12 mouse cellular contexts compared by ENCODE assay signal in genomic region chr9:97214806-97215205, GRCm38 (mm10).
DNase-seq lines count a peak whose midpoint lies in the region; ATAC-seq and TF ChIP-seq lines count a peak whose summit lies in the region.
"Had no signal": no experiment of that assay in that cellular context is flagged by ENCODE, and none has a peak within 500 bp of the region (broad histone marks: within the 10 kb centered on the region; RNA-seq: fewer than 3 reads in every experiment).

No protein-coding gene starts in this region.

- no peaks in the 10 kb centered on the region for H3K27me3 ChIP-seq in cerebellum, adult 2 months (ENCODE audit: control insufficient read depth, insufficient read depth, low read length)
- no peaks in the 10 kb centered on the region for H3K27me3 ChIP-seq in kidney, embryonic 14.5 days (ENCODE audit: control insufficient read depth, insufficient read depth, low read length)
- no peaks in the 10 kb centered on the region for H3K27me3 ChIP-seq in neural tube, embryonic 15.5 days (replicated peaks)
- H3K27me3 ChIP-seq: midbrain, embryonic 13.5 days had no signal

- H3K27ac ChIP-seq in cerebellum, adult 2 months (ENCODE audit: insufficient read depth, low read length), result no peak overlapping the region
- H3K27ac ChIP-seq in kidney, embryonic 14.5 days (ENCODE audit: low read depth, low read length), result no peak overlapping the region
- no peak overlapping the region for H3K27ac ChIP-seq in neural tube, embryonic 15.5 days (replicated peaks)
- H3K27ac ChIP-seq: midbrain, embryonic 13.5 days had no signal

- 31% methylated on average over 2 of the region's 2 CpGs for WGBS in cerebellum, adult 2 months
- 37% methylated on average over 2 of the region's 2 CpGs for WGBS in kidney, embryonic 14.5 days
- WGBS in neural tube, embryonic 15.5 days, result 37% methylated on average over 2 of the region's 2 CpGs

- H3K9ac ChIP-seq in kidney, embryonic 14.5 days (ENCODE audit: low read depth, low read length), result no peak overlapping the region
- no peak overlapping the region for H3K9ac ChIP-seq in neural tube, embryonic 15.5 days (replicated peaks)
- H3K9ac ChIP-seq: midbrain, embryonic 13.5 days had no signal

- H3K9me3 ChIP-seq in kidney, embryonic 14.5 days (ENCODE audit: control insufficient read depth, low read length), result no peaks in the 10 kb centered on the region
- H3K9me3 ChIP-seq in neural tube, embryonic 15.5 days (replicated peaks), result no peaks in the 10 kb centered on the region
- H3K9me3 ChIP-seq: midbrain, embryonic 13.5 days had no signal

- ATAC-seq in cerebellum, adult (ENCODE audit: insufficient number of reproducible peaks, low FRiP score, low TSS enrichment), result no peak
- no peak for ATAC-seq in kidney, embryonic 14.5 days (ENCODE audit: low FRiP score, low TSS enrichment)
- no peak for ATAC-seq in neural tube, embryonic 15.5 days (ENCODE audit: low FRiP score)
- ATAC-seq: intestine, embryonic 16.5 days; midbrain, embryonic 13.5 days had no signal

- no peaks in the 10 kb centered on the region for H3K4me1 ChIP-seq in cerebellum, adult 2 months (ENCODE audit: control insufficient read depth, insufficient read depth, low read length)
- H3K4me1 ChIP-seq in kidney, embryonic 14.5 days (ENCODE audit: control insufficient read depth, insufficient read depth, low read length), result no peaks in the 10 kb centered on the region
- no peaks in the 10 kb centered on the region for H3K4me1 ChIP-seq in neural tube, embryonic 15.5 days
- H3K4me1 ChIP-seq: midbrain, embryonic 13.5 days had no signal

- H3K4me3 ChIP-seq in cerebellum, adult 2 months (replicated peaks; ENCODE audit: insufficient read depth, low read depth, low read length), result no peak overlapping the region
- no peak overlapping the region for H3K4me3 ChIP-seq in kidney, embryonic 14.5 days (ENCODE audit: low read length)
- H3K4me3 ChIP-seq in neural tube, embryonic 15.5 days (replicated peaks), result no peak overlapping the region
- H3K4me3 ChIP-seq: midbrain, embryonic 13.5 days had no signal

- TF ChIP-seq POLR2A in cerebellum, adult 2 months (IDR thresholded peaks at IDR 0.05; ENCODE audit: borderline replicate concordance, insufficient read depth, low read length), result no peak
- no peak for TF ChIP-seq POLR2A in brain, embryonic 14.5 days (IDR thresholded peaks at IDR 0.05; ENCODE audit: borderline replicate concordance, extremely low read depth, insufficient read depth, insufficient read length, poor library complexity, severe bottlenecking)

- 0 out of 2 replicates have a peak, but pooled peaks have one; percentile 1 for TF ChIP-seq CTCF in cerebellum, adult 2 months (IDR thresholded peaks at IDR 0.05; ENCODE audit: borderline replicate concordance, insufficient read depth, low read depth, low read length)
- no peak for TF ChIP-seq CTCF in brain, embryonic 14.5 days (IDR thresholded peaks at IDR 0.05; ENCODE audit: borderline replicate concordance, extremely low read depth, insufficient read depth, insufficient read length)

- H3K36me3 ChIP-seq in kidney, embryonic 14.5 days (ENCODE audit: control insufficient read depth, insufficient read depth, low read length), result no peaks in the 10 kb centered on the region
- no peaks in the 10 kb centered on the region for H3K36me3 ChIP-seq in neural tube, embryonic 15.5 days
- H3K36me3 ChIP-seq: midbrain, embryonic 13.5 days had no signal

- no peak for DNase-seq in cerebellum, adult 2 months
- DNase-seq in kidney, adult 9 months, result peak; percentile 19
- DNase-seq in 3T3-L1 (ENCODE audit: low read depth, low spot score), result peak; percentile 60
- peak; percentile 66 for DNase-seq in brain, embryonic 14.5 days (ENCODE audit: low read depth)
- no peak for DNase-seq in adrenal gland, adult 8-10 months
- DNase-seq: adrenal gland, postnatal 25 days; left cerebral cortex, postnatal 4 days had no signal

- H3K4me2 ChIP-seq in kidney, embryonic 14.5 days (replicated peaks; ENCODE audit: low read depth, low read length), result no peak overlapping the region
- H3K4me2 ChIP-seq in neural tube, embryonic 15.5 days, result no peak overlapping the region
- H3K4me2 ChIP-seq: midbrain, embryonic 13.5 days had no signal

Comparison
In these comparisons a context has a peak if more than half of its experiments do, and no peak if none do; other contexts are left out.
1. DNase-seq: peak in kidney, adult 9 months (single experiment), 3T3-L1 (single experiment) and brain, embryonic 14.5 days (single experiment); none in cerebellum, adult 2 months (0 of 2) and adrenal gland, adult 8-10 months (single experiment).